Mouse (Mus musculus) ES-Bruce4 (cell line): ENCODE measurements around the gene Cemip2. TPM values are rescaled to one million over a fixed set of nuclear protein-coding genes. Genes with fewer than 3 reads are reported as not detected.
A peak's percentile ranks its signal among the peaks of the same experiment; 100 is the strongest.

Experiments used
- H3K27ac ChIP-seq: 2 replicates; pipeline ENCODE4 v1.5.1; 2012; ENCODE audit warnings: low read length, inconsistent platforms; ENCODE audit not compliant: insufficient read depth
- H3K27me3 ChIP-seq: 2 replicates; pipeline ENCODE4 v1.6.1; 2012; ENCODE audit warnings: mild to moderate bottlenecking, low read length, inconsistent platforms; ENCODE audit not compliant: control insufficient read depth, poor library complexity, insufficient read depth, severe bottlenecking
- H3K36me3 ChIP-seq: 2 replicates; pipeline ENCODE4 v1.6.1; 2012; ENCODE audit warnings: inconsistent platforms, mild to moderate bottlenecking, low read length, moderate library complexity; ENCODE audit not compliant: control insufficient read depth, poor library complexity, insufficient read depth, severe bottlenecking
- H3K4me1 ChIP-seq: one replicate; pipeline ENCODE4 v1.8.1; 2011; ENCODE audit warnings: low read length; ENCODE audit not compliant: control insufficient read depth, insufficient read depth
- H3K4me3 ChIP-seq: 2 replicates; pipeline ENCODE4 v1.5.1; 2011; ENCODE audit warnings: low read depth, mild to moderate bottlenecking, low read length
- H3K9ac ChIP-seq: 2 replicates; pipeline ENCODE4 v1.6.1; 2012; ENCODE audit warnings: low read depth, mild to moderate bottlenecking, inconsistent platforms; ENCODE audit not compliant: poor library complexity, severe bottlenecking
- H3K9me3 ChIP-seq: replicated peaks from 2 replicates; pipeline ENCODE4 v1.6.1; 2012; ENCODE audit warnings: mild to moderate bottlenecking, low read length, inconsistent platforms; ENCODE audit not compliant: control insufficient read depth, poor library complexity, insufficient read depth, severe bottlenecking
- CTCF ChIP-seq: IDR thresholded peaks from one replicate; pipeline ENCODE4 v1.8.1; 2011; ENCODE audit warnings: low read depth, low read length
- EP300 ChIP-seq: IDR thresholded peaks from 2 replicates; pipeline ENCODE4 v1.6.1; 2011; ENCODE audit warnings: low read depth, low read length; ENCODE audit not compliant: insufficient read depth
- POLR2A ChIP-seq: IDR thresholded peaks from one replicate; pipeline ENCODE4 v1.8.1; 2011; ENCODE audit warnings: low read length; ENCODE audit not compliant: insufficient read depth
- polyA plus RNA-seq: library from polyadenylated mRNA; stranded (reverse); fragments of >200 nt; gene quantifications from 2 replicates; pipeline ENCODE4 v1.2.4, GENCODE M21; 2011; ENCODE audit warnings: low read depth; ENCODE audit not compliant: missing spikeins, insufficient read depth, insufficient read length

Gene Cemip2
- polyA plus RNA-seq, 1 experiment: 43.1 TPM

DNA sequence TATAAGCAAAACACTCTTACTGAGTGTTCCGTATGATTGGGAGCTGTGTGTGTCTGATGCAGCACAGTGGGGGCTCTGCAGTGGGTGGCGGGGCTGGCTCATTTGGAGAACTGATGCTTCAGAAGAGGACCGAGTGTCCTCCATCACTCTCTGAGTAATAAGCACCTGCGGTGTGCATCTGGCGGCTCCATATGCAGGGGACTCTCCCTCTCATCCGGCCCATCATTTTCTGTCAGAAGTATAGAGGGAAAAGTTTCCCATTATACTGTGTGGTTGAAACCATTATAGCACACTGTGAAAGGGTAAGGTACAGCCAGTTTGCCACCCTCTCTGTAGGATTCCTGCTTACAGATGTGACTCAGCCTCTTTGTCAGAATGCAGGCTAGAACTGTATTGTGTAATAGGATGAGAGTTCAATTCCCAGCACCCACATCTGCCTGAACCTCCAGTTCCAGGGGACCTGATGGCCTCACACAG, 8.9 kb downstream of the Cemip2 start:
- no peaks in the 10 kb centered on the region; the same call in 1 of the 2 replicates for H3K9me3 ChIP-seq
- H3K9ac ChIP-seq: no peak overlapping the region
- H3K4me1 ChIP-seq: peaks cover 5% of the 10 kb centered on the region
- H3K27ac ChIP-seq: no peak overlapping the region; the same call in 1 of the 2 replicates
- H3K36me3 ChIP-seq: no peaks in the 10 kb centered on the region
- no peak overlapping the region for H3K4me3 ChIP-seq
- TF ChIP-seq CTCF (no peak), POLR2A (no peak), EP300 (no peak)
- H3K27me3 ChIP-seq: no peaks in the 10 kb centered on the region

DNA sequence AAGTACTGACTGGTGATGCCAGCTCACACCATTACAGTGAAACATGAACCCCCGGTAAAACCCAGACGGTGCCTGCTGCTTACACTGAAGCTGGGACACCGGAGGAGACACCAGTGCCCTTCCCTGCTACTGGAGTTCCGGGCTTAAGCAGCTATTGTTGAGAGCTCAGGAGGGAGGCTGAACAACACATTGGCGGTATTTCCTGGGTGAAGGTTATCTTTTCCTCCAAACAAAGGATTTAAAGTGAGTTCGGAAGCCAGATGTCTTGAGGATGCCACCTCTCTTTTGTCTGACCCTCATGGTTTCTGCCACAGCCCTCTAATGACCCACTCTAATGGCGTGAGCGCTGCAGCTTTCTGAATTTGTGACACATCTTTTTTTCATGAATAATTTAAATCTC, 10.9 kb downstream of the Cemip2 start:
- Histone ChIP-seq H3K9me3 (no peaks in the 10 kb centered on the region; the same call in 1 of the 2 replicates), H3K36me3 (peaks cover 10% of the 10 kb centered on the region), H3K9ac (no peak overlapping the region), H3K27ac (peak overlapping the region; percentile 39; the same call in 1 of the 2 replicates), H3K4me3 (peak overlapping the region; percentile 30), H3K4me1 (peaks cover 4% of the 10 kb centered on the region), H3K27me3 (no peaks in the 10 kb centered on the region)
- no peak for TF ChIP-seq CTCF
- peak; percentile 93 for TF ChIP-seq EP300

DNA sequence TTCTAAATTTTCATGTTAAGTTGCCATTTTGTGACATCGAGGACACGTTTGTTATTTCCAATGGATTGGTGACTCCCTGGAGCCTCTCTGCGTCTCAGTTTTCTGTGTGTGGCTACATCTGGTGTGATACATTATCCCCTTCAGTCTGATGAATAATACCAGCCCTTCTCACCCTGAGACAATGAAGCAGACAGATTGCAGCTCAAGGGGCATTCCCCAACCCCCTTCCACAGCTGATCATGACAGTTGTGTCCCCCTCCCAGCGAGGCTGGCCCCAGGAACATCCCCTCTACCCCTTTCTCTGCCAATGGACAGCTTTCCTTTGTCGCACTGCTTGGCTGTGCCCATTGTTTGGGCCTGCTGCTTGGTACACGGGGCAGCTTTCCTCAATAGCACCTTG, 11.5 kb downstream of the Cemip2 start:
- Histone ChIP-seq H3K36me3 (peaks cover 15% of the 10 kb centered on the region), H3K27me3 (no peaks in the 10 kb centered on the region), H3K4me1 (peaks cover 4% of the 10 kb centered on the region), H3K27ac (peak overlapping the region; percentile 85), H3K9me3 (no peaks in the 10 kb centered on the region; the same call in 1 of the 2 replicates), H3K9ac (no peak overlapping the region), H3K4me3 (peak overlapping the region; percentile 8)
- no peak for TF ChIP-seq CTCF
- TF ChIP-seq EP300: peak; percentile 86

DNA sequence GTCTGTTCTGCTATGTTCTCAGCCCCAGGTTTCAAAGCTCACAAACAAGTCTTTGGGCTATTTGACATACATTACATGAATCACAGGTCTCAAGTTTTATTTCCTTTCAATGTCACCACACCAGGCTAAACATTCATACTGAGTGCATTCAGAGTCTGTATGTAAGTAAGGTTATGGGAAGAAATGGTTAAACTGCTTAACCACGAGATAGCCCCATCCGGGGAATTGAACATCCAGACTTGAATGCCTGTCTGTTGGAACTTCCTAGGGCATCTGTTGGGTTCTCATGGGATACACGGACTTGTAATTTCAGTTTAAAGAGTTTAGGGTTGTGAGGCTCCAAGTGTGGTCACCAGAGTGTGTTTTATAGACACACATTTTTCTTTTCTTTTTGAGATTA, 13.2 kb downstream of the Cemip2 start:
- H3K9ac ChIP-seq: peak overlapping the region; percentile 64
- TF ChIP-seq POLR2A: no peak
- no peak for TF ChIP-seq CTCF
- TF ChIP-seq EP300: no peak
- no peaks in the 10 kb centered on the region for H3K27me3 ChIP-seq
- H3K9me3 ChIP-seq: no peaks in the 10 kb centered on the region; the same call in 1 of the 2 replicates
- H3K4me1 ChIP-seq: no peaks in the 10 kb centered on the region
- H3K4me3 ChIP-seq: no peak overlapping the region
- peaks cover 16% of the 10 kb centered on the region for H3K36me3 ChIP-seq
- peak overlapping the region; percentile 88 for H3K27ac ChIP-seq

DNA sequence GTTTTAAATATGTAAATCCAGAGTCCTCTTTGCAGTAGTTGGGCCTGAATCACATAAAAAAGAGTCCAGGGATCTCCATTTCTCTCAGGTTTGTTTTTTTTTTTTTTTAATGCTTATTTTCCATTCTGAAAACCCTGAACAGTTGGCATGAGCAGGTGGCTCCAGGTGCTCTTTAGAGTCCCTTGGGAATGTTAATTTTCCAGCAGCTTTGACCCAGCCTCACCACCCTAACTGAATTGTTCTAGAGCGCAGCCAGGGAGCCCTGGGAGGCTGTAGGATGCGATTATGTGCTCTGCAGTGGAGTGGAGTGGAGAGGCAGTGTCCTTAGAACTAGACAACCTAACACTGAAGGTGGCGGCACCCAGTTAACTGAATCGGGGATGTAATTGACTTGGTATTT, 13.7 kb downstream of the Cemip2 start:
- H3K4me3 ChIP-seq: 0 out of 2 replicates have a peak overlapping the region, but pooled peaks have one; percentile 3
- H3K4me1 ChIP-seq: no peaks in the 10 kb centered on the region
- H3K36me3 ChIP-seq: peaks cover 16% of the 10 kb centered on the region
- H3K9me3 ChIP-seq: no peaks in the 10 kb centered on the region; the same call in 1 of the 2 replicates
- no peaks in the 10 kb centered on the region for H3K27me3 ChIP-seq
- TF ChIP-seq EP300: peak; percentile 75
- no peak for TF ChIP-seq CTCF
- H3K9ac ChIP-seq: peak overlapping the region; percentile 64
- peak overlapping the region; percentile 88 for H3K27ac ChIP-seq

DNA sequence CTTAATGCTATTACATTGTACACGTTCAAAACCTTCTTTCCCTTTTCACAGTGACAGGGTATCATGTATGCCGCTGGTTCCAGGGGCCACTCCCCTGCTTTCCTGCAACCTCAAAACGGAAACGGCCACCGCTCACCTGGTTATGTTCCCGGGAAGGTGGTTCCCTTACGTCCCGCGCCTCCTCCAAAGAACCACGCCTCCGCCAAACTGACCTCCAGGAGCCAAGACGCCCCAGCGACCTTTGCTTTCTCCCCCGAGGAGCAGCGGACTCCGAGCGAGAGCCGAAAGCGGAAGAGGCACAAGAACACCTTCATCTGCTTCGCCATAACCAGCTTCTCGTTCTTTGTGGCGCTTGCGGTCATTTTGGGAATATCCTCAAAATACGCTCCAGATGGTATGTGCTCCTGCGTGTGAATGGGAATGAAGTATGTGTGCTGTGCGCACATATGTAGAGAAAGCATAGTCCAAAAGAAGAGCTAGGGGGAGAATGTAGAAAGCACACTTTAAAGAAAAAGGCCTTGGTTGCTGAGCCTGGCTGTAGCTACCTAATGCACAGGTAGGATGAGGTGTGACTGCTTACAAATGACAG, 14.5 kb downstream of the Cemip2 start:
- peak overlapping the region; percentile 76 for H3K4me3 ChIP-seq
- H3K4me1 ChIP-seq: no peaks in the 10 kb centered on the region
- no peaks in the 10 kb centered on the region; the same call in 1 of the 2 replicates for H3K9me3 ChIP-seq
- H3K36me3 ChIP-seq: peaks cover 23% of the 10 kb centered on the region
- peak overlapping the region; percentile 64 for H3K9ac ChIP-seq
- H3K27ac ChIP-seq: peak overlapping the region; percentile 88
- H3K27me3 ChIP-seq: no peaks in the 10 kb centered on the region
- TF ChIP-seq CTCF (no peak), POLR2A (no peak), EP300 (0 out of 2 replicates have a peak, but pooled peaks have one; percentile 58)
